Mouse (Mus musculus) megakaryocyte progenitor cell, adult 5-6 weeks (primary cell): ENCODE measurements around the gene Agap1. TPM values are rescaled to one million over a fixed set of nuclear protein-coding genes. Genes with fewer than 3 reads are reported as not detected.

ENCODE experiments used
- ATAC-seq: replicated peaks from 2 replicates; pipeline ENCODE4 v1.8.0; 2016; ENCODE audit warnings: mild to moderate bottlenecking, moderate TSS enrichment, inconsistent platforms; ENCODE audit not compliant: poor library complexity
- total RNA-seq, 2 experiments: library from RNA; stranded (forward) in 1 of 2; stranded (reverse) in 1 of 2; fragments of 157-497, 149-512 nt in 1 of 2; fragments of 200-1000 nt in 1 of 2; gene quantifications; 2 replicates each; pipeline versions ENCODE4 v1.2.3 to v1.2.4; 2015 to 2017

Gene Agap1
- total RNA-seq, 2 experiments from 2014 or later: 6.8 to 9.4 TPM

- peak; percentile 85 for ATAC-seq
These were observed 287.8 kb downstream of the Agap1 start for GRCm38 (mm10) chr1:89742359-89742758.

GRCm38 (mm10) chr1:89746171-89746570 lies 291.6 kb downstream of the Agap1 start:
- no peak for ATAC-seq

- no peak for ATAC-seq
These were observed 295.1 kb downstream of the Agap1 start for GRCm38 (mm10) chr1:89749666-89750065.

- ATAC-seq: no peak
These were observed 295.9 kb downstream of the Agap1 start for GRCm38 (mm10) chr1:89750495-89750894.

- no peak for ATAC-seq
These were observed 296.3 kb downstream of the Agap1 start for GRCm38 (mm10) chr1:89750921-89751320.

- no peak for ATAC-seq
These were observed 296.7 kb downstream of the Agap1 start for GRCm38 (mm10) chr1:89751344-89751743.

GRCm38 (mm10) chr1:89752659-89753058 lies 298.1 kb downstream of the Agap1 start:
- no peak for ATAC-seq

GRCm38 (mm10) chr1:89755358-89755757 lies 300.8 kb downstream of the Agap1 start:
- no peak for ATAC-seq

GRCm38 (mm10) chr1:89756387-89756786 lies 301.8 kb downstream of the Agap1 start:
- no peak for ATAC-seq

GRCm38 (mm10) chr1:89757545-89757944 lies 302.9 kb downstream of the Agap1 start:
- peak; percentile 65 for ATAC-seq

- ATAC-seq: no peak
These were observed 309.3 kb downstream of the Agap1 start for GRCm38 (mm10) chr1:89763912-89764311.

GRCm38 (mm10) chr1:89766891-89767290 lies 312.3 kb downstream of the Agap1 start:
- ATAC-seq: no peak

- ATAC-seq: no peak
These were observed 315.0 kb downstream of the Agap1 start for GRCm38 (mm10) chr1:89769641-89770040.

- ATAC-seq: no peak
These were observed 315.7 kb downstream of the Agap1 start for GRCm38 (mm10) chr1:89770298-89770697.

GRCm38 (mm10) chr1:89775750-89776149 lies 321.1 kb downstream of the Agap1 start:
- no peak for ATAC-seq

GRCm38 (mm10) chr1:89780675-89781074 lies 326.1 kb downstream of the Agap1 start:
- ATAC-seq: no peak

- no peak for ATAC-seq
These were observed 327.3 kb downstream of the Agap1 start for GRCm38 (mm10) chr1:89781861-89782260.

GRCm38 (mm10) chr1:89786793-89787192 lies 332.2 kb downstream of the Agap1 start:
- peak; percentile 82 for ATAC-seq

GRCm38 (mm10) chr1:89798724-89799123 lies 344.1 kb downstream of the Agap1 start:
- no peak for ATAC-seq

- ATAC-seq: no peak
These were observed 346.9 kb downstream of the Agap1 start for GRCm38 (mm10) chr1:89801506-89801905.

GRCm38 (mm10) chr1:89804981-89805380 lies 350.4 kb downstream of the Agap1 start:
- no peak for ATAC-seq

GRCm38 (mm10) chr1:89812816-89813215 lies 358.2 kb downstream of the Agap1 start:
- ATAC-seq: no peak

- no peak for ATAC-seq
These were observed 362.0 kb downstream of the Agap1 start for GRCm38 (mm10) chr1:89816487-89817206.
